Mouse (Mus musculus): ENCODE data around the gene Grid2. TPM values are rescaled to one million over a fixed set of nuclear protein-coding genes. Genes with fewer than 3 reads are reported as not detected.
A peak's percentile ranks its signal among the peaks of the same experiment; 100 is the strongest.

Gene Grid2
- total RNA-seq, 4 experiments from 2014 or later, result 20.9 to 24.0 (median 22.6) TPM

- DNase-seq (ENCODE audit: low spot score in 2 of 2), result no peak
Observed at GRCm38 (mm10) chr6:64047950-64048349, 792.3 kb downstream of the Grid2 start.

GRCm38 (mm10) chr6:64063858-64064257 lies 808.2 kb downstream of the Grid2 start:
- DNase-seq (ENCODE audit: low spot score in 2 of 2), result no peak

GRCm38 (mm10) chr6:64064704-64065103 lies 809.0 kb downstream of the Grid2 start:
- no peak for DNase-seq (ENCODE audit: low spot score in 2 of 2)

DNA sequence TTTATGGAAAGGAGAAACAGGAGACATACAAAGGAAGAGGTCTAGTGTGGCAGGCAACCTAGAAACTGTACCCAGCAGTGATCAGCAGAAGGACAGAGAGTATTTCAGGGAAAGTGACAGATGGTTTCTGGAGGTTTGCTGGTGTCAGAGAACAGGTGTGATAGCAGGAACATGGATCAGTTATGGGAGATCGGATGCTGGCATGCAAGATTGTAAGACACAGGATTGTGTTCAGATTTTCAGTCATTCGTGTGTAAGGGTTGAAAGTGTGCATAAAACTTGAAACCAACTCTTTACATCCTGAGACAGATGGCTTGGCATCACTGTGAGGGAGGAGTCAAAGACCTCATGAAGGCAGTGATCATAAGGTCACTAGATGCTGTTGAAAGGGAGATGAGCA lies 817.7 kb downstream of the Grid2 start:
- no peak for DNase-seq (ENCODE audit: low spot score in 2 of 2)

DNA sequence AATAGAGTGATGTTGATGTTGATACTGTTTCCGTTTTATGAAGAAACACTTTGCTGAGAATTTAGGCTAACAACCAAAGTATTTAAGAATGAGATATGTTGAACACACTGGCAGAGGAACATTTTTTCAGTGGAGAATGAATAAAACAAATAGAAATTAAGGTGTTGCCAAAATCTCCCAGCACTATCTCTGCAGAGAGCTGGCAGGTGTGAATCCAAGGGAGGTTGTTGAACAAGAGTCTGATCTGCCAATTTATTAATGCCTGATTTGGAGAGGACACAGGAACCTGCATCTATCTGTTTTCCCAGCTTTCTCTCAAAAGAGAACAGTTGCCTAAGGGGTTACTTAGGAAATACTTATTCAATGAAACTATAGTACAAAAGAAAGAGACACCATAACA lies 822.2 kb downstream of the Grid2 start:
- DNase-seq (ENCODE audit: low spot score in 2 of 2), result no peak

GRCm38 (mm10) chr6:64098662-64099061 lies 843.0 kb downstream of the Grid2 start:
- DNase-seq (ENCODE audit: low spot score in 2 of 2), result no peak

- no peak for DNase-seq (ENCODE audit: low spot score in 2 of 2)
Observed at GRCm38 (mm10) chr6:64114594-64114993, 858.9 kb downstream of the Grid2 start.

- DNase-seq (ENCODE audit: low spot score in 2 of 2), result no peak
Observed at GRCm38 (mm10) chr6:64136275-64136674, 880.6 kb downstream of the Grid2 start.

- no peak for DNase-seq (ENCODE audit: low spot score in 2 of 2)
Observed at GRCm38 (mm10) chr6:64148613-64149012, 892.9 kb downstream of the Grid2 start.

GRCm38 (mm10) chr6:64174995-64175612 lies 919.4 kb downstream of the Grid2 start:
- no peak for DNase-seq (ENCODE audit: low spot score in 2 of 2)

DNA sequence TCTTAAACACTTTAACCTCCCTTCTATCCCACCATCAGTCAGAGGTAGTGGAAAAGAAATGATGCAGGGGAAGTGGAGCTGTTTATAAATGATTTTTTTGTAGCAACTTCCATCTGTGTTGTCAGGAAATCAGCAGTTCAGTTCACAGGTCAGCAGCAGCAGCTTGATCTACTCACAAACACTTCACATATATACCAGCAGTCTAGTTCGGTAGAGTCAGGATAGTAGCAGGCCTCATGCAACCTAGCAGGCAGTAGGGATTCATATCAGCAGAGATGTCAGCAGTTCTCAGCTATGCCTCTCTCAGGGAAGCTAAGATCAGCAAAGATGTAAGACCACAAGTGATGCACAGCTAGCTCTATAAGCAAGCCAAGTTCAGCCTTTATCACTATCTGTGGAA lies 938.0 kb downstream of the Grid2 start:
- DNase-seq (ENCODE audit: low spot score in 2 of 2), result no peak

GRCm38 (mm10) chr6:64202396-64203122 lies 946.9 kb downstream of the Grid2 start:
- peak in 1 of 2 experiments; percentile 7 for DNase-seq (ENCODE audit: low spot score in 2 of 2)

DNA sequence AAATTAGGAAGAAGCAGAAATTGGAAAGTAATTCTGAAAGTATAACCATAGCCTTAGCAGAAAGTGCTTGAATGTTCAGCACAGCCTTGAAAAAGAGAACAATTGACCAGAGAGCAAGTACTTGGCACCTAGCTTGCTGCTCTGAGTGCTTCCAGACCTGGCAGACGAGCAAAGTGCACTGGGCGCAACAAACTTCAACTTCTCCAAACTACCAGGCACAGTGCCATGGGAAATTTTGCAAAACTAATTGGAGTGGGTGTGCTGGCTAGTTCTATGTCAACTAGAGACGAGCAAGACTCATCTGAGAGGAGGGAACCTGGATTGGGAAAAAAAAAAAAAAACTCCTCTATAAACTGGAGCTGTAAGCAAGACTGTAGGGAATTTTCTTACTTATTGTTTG lies 980.7 kb downstream of the Grid2 start:
- peak in 1 of 2 experiments; percentile 11 for DNase-seq (ENCODE audit: low spot score in 2 of 2)

GRCm38 (mm10) chr6:64240526-64240925 lies 984.9 kb downstream of the Grid2 start:
- DNase-seq (ENCODE audit: low spot score in 2 of 2), result no peak

DNA sequence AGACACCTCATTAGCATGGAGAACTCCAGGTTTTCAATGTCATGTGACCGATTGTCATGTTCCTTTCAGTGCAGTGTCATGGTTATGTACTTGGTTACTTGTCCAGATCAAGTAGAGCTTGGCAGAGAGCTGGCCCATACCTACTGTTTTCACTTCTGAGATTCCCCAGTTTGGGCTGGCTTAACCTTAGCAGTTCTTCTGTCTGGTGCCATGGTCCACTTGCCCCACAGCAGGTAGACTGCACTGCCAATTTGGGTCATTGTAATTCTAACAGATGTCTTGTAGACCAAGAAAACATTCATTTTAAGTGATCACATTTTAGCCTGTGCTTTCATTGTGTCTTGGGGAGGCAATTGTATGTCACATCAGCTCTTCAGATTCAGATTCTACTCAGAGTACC lies 990.3 kb downstream of the Grid2 start:
- DNase-seq (ENCODE audit: low spot score in 2 of 2), result no peak

- DNase-seq (ENCODE audit: low spot score in 2 of 2), result no peak
Observed at GRCm38 (mm10) chr6:64251041-64251440, 995.4 kb downstream of the Grid2 start.

GRCm38 (mm10) chr6:64263517-64263916 lies 1007.8 kb downstream of the Grid2 start:
- no peak for DNase-seq (ENCODE audit: low spot score in 2 of 2)

DNA sequence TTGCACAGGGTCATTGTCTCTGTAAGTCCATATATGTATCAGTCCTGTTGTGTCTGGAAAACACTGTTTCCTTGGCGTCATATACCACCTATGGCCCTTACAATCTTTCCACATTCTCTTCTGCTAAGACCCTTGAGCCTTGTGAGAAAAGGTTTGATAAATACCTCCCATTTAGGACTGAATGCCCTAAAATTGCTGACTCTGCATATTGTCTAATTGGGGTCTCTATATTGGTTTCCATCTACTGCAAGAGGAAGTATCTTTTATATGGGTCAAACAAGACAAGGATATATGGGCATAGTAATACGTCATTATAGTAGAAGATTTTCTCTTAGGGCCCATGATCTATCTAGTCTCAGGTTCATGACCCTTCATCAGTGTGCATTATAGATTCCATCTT lies 1008.5 kb downstream of the Grid2 start:
- no peak for DNase-seq (ENCODE audit: low spot score in 2 of 2)

DNA sequence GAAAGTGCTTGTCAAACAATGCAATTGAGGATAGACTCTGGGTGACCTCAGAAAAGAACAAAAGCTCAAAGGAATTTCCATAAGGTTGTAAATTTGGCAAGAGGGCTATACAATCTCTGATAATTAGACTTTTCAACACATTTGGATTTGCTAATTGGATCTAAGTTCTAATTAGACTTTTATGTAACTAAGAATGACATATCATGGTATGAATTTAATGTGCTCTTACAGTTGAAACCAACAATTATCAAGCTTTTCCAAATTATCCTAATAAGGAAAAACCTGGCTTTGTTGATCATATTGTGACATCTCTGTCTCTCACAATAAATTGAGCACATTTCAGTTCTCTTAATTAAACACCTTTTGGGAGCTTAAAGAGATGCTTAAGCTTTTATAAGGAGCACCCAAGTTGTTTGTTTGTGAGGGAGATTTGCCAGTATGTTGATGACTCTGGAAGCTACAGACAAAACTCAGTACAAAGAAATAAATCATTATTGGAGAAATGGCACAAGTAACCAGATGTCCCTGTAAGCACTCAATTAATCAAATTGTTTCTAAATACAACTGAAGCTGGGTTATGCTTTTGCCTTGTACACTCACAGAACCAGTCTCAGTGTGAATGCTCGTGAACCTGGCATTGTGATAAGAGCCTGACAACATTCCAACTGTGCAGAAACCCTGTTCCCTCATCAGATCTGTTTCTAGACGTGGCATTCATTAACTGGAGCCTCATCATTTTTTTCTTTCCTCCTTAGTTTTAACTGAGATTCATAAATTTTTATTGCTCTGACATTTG lies 1018.8 kb downstream of the Grid2 start:
- DNase-seq (ENCODE audit: low spot score in 2 of 2), result no peak

- DNase-seq (ENCODE audit: low spot score in 2 of 2), result no peak
Observed at GRCm38 (mm10) chr6:64279927-64280326, 1024.3 kb downstream of the Grid2 start.

- DNase-seq (ENCODE audit: low spot score in 2 of 2), result no peak
Observed at GRCm38 (mm10) chr6:64293761-64294160, 1038.1 kb downstream of the Grid2 start.

GRCm38 (mm10) chr6:64297633-64298032 lies 1042.0 kb downstream of the Grid2 start:
- DNase-seq (ENCODE audit: low spot score in 2 of 2), result no peak

Measured in left cerebral cortex, adult 8-10 months (tissue).